Mouse (Mus musculus) heart, embryonic 12.5 days (tissue): ENCODE results near the gene Abat. TPM values are rescaled to one million over a fixed set of nuclear protein-coding genes. Genes with fewer than 3 reads are reported as not detected.

Source experiments
- microRNA-seq: library from miRNA; unstranded; fragments of <30 nt; microRNA quantifications from one replicate; pipeline ENCODE4, GENCODE M21; 2017
- polyA plus RNA-seq: library from polyadenylated mRNA; unstranded; fragments of >200 nt; fragmentation: Nextera tagmentation; extraction: Ambion mirVana; gene quantifications from 2 replicates; pipeline ENCODE4 v1.2.1, GENCODE M21; 2016

The Abat gene
- polyA plus RNA-seq, 1 experiment from 2014 or later, result 50.7 TPM

Small RNA genes lying within 50 kb of the gene (microRNA-seq; reads per million reads assigned to microRNA genes)
- gene Gm22137, result not detected

Other genes with a start within 250 kb of the Abat start
- not detected in 2 replicates for gene Tmem114, start 88.3 kb upstream of the Abat start, polyA plus RNA-seq
- 35.2 and 35.6 TPM in 2 replicates for gene Mettl22, start 42.6 kb upstream of the Abat start, polyA plus RNA-seq
- gene Pmm2, start 124.2 kb downstream of the Abat start, polyA plus RNA-seq, result 43.1 and 43.3 TPM in 2 replicates
- gene Tmem186, start 124.3 kb downstream of the Abat start, polyA plus RNA-seq, result 16.9 TPM in 2 replicates
- gene Carhsp1, start 158.7 kb downstream of the Abat start, polyA plus RNA-seq, result 95.8 and 102 TPM in 2 replicates
- gene Gm5767, start 167.3 kb downstream of the Abat start, polyA plus RNA-seq, result not detected in 2 replicates